Mouse (Mus musculus) urinary bladder, adult 18-20 months (tissue): ENCODE results near the gene Zfp617.
A peak's percentile ranks its signal among the peaks of the same experiment; 100 is the strongest.
"Not testable (repeated sequence)": the region's sequence is repeated elsewhere in the genome, so short reads cannot be mapped to it uniquely, and the experiment has no call there.

Experiments used
- DNase-seq, 2 experiments: peaks; one replicate each; pipeline ENCODE4 v3.0.0; 2022; ENCODE audit warnings: low spot score in 2 of 2, mixed read lengths in 2 of 2

Zfp617 gene

GRCm38 (mm10) chr8:71908309-71909261 is at the start of gene Zfp617, which contains the start of gene Zfp882:
Gene Zfp617 (plus strand): TSS chr8:71908635.
Gene Zfp882 (plus strand): TSS chr8:71908608.
- peak; percentile 80 to 94 for DNase-seq

GRCm38 (mm10) chr8:71861551-71861950 is 46.9 kb upstream of the Zfp617 start:
- not testable (repeated sequence) for DNase-seq

DNA sequence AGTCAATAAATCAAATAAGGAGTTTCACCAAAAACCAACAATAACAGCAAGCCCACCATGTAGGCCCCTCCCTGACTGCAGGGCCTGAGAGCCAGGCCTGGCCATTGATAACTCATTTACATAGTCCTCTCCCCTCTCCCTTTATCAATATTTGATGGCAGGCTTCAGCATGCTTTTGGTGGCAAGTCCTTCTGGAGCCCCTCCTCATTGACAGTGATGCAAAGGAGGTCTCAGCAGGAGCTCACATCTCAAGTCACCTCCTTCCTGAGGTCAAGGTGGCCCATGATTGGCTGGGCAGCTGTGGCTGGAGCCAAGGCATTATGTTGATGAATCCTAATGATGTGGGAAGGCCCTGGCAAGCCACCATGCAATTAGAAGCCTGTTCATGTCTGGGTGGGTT is 46.4 kb upstream of the Zfp617 start:
- not testable (repeated sequence) for DNase-seq

DNA sequence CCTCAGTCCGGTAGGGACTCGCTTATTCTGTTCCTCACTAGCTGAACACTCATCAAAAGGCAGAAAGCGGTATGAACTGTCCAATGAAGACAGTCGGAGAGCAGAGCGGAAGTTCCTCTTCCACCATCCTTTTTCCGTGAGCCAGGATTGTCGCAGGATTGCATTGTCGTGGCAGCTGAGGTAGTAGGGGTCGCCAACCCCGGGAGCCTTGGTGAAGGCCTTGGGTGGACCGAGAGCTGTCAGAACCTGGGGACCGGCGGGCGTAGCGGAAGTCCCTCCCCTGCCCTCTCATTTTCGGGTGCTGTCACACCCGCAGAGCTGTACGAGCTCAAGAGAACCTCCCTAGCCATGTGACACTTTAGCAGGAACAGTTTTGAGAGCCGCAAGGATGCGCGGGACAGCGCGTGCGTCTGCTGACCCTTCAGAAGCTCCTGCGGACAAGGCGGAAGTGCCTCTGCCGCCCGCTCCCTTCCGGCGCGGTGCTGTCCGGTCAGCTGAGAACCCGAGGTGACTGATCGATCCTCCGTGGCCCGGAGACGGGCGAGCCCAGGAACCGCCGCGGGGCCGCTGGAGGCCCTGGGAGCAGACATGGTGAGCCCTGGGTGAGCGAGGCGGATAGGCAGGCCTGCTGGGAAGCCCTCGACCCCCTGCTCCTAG is 26.7 kb upstream of the Zfp617 start, which contains the start of gene Zfp709:
TSS of gene Zfp709 (plus strand) at position 402 of the 657 bp plus-strand sequence.
- DNase-seq, result peak; percentile 46 to 67

DNA sequence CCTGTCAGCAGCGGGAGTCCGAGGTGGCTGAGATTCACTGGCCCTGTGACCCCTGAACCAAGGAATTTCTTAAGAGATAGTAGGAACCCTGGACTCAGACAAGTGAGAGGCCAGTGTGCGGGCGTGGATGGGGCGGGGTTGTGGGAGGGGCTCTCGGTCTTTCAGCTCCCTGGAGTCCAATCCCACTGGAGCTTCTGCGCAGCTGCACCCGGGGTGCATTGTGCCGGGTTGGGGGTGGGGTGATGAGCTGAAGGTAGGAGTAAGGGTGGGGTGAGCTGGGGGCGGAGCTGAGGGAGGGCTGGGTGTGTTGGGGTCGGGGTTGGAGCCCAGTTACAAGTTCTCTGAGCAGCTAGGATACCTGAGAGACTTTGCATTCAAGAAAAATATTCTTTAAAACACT is 7.8 kb upstream of the Zfp617 start:
- not testable (repeated sequence) for DNase-seq

GRCm38 (mm10) chr8:71903084-71903483 is 5.4 kb upstream of the Zfp617 start:
- not testable (repeated sequence) for DNase-seq

DNA sequence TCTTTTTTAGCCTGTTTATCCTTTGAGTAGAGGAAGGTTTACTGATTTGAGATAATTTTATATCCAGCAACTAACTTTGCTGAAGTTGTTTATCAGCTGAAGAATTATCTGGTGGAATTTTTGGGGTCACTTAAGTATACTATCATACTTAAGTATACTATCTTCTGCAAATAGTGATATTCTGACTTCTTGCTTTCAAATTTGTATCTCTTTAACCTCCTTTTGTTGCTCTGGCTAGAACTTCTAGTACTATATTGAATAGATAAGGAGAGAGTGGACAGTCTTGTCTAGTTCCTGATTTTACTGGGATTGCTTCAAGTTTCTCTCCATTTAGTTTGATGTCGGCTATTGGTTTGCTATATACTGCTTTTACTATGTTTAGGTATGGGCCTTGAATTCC is 1.6 kb upstream of the Zfp617 start:
- DNase-seq, result no peak

DNA sequence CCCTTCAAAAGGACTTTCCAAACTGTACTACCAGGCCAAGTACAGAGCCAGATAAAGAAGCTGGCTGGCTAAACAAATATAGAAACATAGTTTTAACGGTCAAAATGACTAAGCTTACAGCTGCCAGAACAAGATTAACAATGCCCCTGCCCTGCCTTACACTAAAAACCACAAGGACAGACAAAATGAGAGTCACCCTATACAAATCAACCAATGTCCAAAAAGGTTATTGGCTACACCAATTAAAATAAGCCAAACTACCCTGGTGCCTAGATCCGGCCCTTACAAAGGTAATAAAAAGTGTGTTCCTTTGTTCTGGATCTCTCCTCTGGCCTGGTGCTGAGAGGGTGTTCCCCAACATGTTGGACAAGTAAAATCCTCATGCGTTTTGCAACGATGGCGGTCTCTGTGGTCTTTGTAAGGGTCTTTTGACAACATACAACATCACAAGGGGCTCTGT is 607 bp upstream of the Zfp617 start:
- peak in 1 of 2 experiments; percentile 4 for DNase-seq

GRCm38 (mm10) chr8:71912286-71912685 is 3.9 kb downstream of the Zfp617 start:
- DNase-seq, result no peak

GRCm38 (mm10) chr8:71922567-71923401 is 14.3 kb downstream of the Zfp617 start:
- peak; percentile 86 to 92 for DNase-seq

DNA sequence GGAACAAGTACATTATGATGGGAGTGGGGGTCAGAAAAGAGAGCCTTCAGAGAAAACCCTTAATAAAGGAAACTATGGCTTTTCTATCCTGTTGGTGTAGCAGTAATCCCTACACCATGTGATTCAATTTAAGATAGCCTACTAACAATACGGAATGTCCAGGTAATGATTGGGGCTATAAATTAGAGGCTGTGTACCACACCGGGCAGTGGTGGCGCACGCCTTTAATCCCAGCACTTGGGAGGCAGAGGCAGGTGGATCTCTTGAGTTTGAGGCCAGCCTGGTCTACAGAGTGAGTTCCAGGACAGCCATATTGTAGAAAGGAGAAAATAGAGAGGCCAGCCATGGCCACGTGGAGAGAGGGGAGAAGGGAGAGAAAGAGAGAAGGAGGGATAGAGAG is 17.4 kb downstream of the Zfp617 start:
- no peak for DNase-seq

DNA sequence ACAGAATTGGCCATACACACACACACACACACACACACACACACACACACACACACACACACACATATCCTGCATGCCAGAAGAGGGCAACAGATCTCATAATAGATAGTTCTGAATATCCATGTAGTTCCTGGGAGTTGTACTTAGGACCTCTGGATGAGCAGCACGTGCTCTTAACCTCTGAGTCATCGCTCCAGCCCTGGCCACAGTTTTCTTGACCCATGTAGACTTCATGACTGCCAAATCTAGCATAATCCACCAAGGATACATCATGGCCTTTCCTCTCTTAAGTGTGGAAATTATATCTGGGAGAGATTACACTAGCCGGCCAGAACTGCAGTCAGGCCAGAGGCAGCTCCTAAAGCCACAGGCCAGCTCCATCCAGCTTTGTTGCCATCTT is 18.1 kb downstream of the Zfp617 start:
- no peak for DNase-seq

DNA sequence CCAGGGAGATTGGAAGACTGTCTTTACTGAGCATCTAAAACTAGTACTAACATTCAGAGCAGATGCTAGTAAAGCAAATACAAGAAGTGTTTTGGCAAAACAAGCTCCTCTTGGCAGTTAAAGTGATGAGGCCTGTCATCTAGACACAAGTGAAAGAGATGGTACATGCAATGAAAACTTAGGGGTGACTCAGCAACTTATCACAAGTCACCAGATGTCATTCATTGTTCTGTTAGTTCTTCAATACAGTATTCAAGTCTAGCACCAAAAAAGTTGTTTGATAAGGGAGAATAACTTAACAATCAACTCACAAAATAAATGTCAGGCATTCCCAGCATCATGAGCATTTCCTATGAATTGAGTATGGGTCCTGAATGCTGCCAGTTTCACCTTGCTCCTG is 19.3 kb downstream of the Zfp617 start:
- no peak for DNase-seq

DNA sequence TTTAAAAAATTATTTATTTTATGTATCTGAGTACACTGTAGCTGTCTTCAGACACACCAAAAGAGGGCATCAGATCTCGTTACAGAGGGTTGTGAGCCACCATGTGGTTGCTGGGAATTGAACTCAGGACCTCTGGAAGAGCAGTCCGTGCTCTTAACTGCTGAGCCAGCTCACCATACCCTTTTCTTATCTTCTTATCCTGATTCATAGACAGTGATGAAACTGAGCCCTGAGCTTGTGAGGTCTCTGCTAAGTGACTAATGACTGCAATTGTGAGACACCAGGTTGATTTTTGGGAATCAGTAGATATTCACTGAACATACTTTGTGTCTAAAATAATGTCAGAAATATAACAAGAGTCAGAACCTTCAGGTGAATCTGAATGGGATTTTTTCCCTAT is 29.6 kb downstream of the Zfp617 start:
- not testable (repeated sequence) for DNase-seq

- no peak for DNase-seq
Measured at GRCm38 (mm10) chr8:71940293-71941208, 32.1 kb downstream of the Zfp617 start.

DNA sequence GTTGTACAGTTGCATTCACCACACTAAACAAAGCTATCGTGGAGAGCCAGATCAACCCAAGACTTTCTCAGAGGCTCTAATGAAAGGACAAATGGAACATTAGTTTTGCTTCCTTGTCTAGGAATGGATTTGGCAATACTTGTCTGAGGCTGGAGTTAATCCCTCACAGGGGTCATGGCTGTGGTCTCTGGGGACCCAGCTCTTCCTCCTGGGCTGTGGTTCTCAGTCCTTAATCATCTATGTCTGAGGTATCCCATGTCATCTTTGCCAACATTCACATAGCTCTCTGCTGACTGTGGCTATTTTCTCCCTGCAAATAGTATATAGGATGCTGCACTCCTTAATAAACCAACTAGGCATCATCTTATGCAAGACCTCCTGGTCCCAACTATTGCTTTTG is 33.3 kb downstream of the Zfp617 start:
- DNase-seq, result no peak

DNA sequence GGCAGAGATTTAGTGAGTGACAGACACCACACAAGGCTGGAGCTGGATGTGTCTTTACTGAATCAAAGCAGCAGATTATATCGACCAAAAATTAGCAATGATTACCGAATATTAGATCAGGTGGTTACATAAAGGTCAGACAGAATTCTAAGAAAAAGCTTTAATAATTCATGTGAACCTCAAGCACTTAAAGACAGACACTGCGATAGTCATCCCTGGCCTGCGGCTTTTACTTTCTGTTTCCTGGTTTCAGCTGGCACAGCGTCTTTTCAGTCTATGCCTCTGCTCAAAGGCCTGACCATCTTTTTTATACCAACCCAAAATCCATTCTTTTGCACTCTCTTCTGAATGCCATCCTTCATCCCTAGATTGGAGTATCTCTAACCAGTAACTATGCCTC is 40.2 kb downstream of the Zfp617 start:
- no peak for DNase-seq

DNA sequence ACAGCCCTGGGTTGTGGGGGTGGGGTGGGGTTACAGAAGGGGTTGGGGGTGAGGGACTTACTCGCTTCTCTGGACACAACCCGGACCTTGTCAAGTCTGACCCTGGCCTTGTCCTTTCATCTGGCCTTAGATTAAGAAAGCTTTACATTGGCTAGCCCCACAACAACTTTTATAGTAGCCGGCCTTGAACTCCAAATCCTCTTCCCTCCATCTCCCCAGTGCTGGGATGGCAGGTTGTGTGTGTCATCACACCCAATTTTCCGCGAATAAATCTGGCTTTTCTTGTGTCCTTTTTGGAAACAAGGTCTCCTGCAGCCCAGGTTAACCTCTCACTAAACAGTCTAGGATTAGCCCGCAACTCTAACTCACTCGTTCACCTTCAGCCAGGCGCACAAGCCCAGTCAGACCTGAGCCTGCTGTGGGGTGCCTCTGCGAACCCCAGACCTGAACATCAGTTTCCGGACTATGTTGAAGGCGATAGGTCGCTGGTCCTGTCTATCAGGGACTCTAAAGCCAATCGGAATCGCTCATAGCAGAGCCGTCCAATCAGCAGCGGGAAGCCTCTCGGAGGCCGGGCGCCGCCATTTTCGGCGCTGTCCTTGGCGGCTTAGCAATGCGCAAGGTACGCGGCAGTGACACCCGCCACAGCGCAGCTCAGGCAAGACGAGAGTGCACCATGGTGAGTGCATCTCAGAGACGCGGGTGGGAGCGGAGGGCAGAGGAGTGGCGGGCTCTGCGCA is 42.2 kb downstream of the Zfp617 start, which contains the start of gene Zfp961:
TSS of gene Zfp961 (plus strand) at position 557 of the 740 bp plus-strand sequence.
- DNase-seq, result peak; percentile 95 to 97

GRCm38 (mm10) chr8:71951436-71952161 is 43.2 kb downstream of the Zfp617 start:
- DNase-seq, result peak in 1 of 2 experiments; percentile 17
